Mouse (Mus musculus) limb, embryonic 15.5 days (tissue): Measurements from ENCODE around the gene Gpr132. TPM values are rescaled to one million over a fixed set of nuclear protein-coding genes. Genes with fewer than 3 reads are reported as not detected.

Source experiments
- ATAC-seq: fragments of 200-750 bp; cut with Nextera tagmentation; 2 replicates; pipeline ENCODE4 v1.8.0; 2017; ENCODE audit warnings: low read depth, moderate TSS enrichment; ENCODE audit not compliant: insufficient number of reproducible peaks, low FRiP score, low TSS enrichment
- H3K27ac ChIP-seq: fragments of 300-500 bp; sonication (generic); 2 replicates; pipeline ENCODE4 v1.5.1; 2015; ENCODE audit warnings: moderate library complexity, mild to moderate bottlenecking, inconsistent platforms
- H3K27me3 ChIP-seq: fragments of 300-500 bp; sonication (generic); 2 replicates; pipeline ENCODE4 v1.6.1; 2015; ENCODE audit warnings: inconsistent platforms
- H3K36me3 ChIP-seq: fragments of 300-500 bp; sonication (generic); 2 replicates; pipeline ENCODE4 v1.6.1; 2015; ENCODE audit warnings: inconsistent platforms
- H3K4me1 ChIP-seq: fragments of 300-500 bp; sonication (generic); 2 replicates; pipeline ENCODE4 v1.6.1; 2015; ENCODE audit warnings: inconsistent platforms
- H3K4me2 ChIP-seq: fragments of 300-500 bp; sonication (generic); 2 replicates; pipeline ENCODE4 v1.6.1; 2015; ENCODE audit warnings: mild to moderate bottlenecking, inconsistent platforms
- H3K4me3 ChIP-seq: fragments of 300-500 bp; sonication (generic); 2 replicates; pipeline ENCODE4 v1.5.1; 2015; ENCODE audit warnings: mild to moderate bottlenecking, inconsistent platforms
- H3K9ac ChIP-seq: fragments of 300-500 bp; sonication (generic); 2 replicates; pipeline ENCODE4 v1.6.1; 2015; ENCODE audit warnings: inconsistent platforms
- H3K9me3 ChIP-seq: fragments of 300-500 bp; sonication (generic); 2 replicates; pipeline ENCODE4 v1.6.1; 2016; ENCODE audit warnings: inconsistent platforms
- WGBS: fragments of 180-500 bp; shearing (Covaris S2); methylation state at CpG from one replicate; pipeline ENCODE4 v1.1.7; 2015; 5-methylcytosine and 5-hydroxymethylcytosine counted together
- polyA plus RNA-seq: library from polyadenylated mRNA; unstranded; fragments of >200 nt; fragmentation: Nextera tagmentation; extraction: Ambion mirVana; gene quantifications from 2 replicates; pipeline ENCODE4 v1.2.1, GENCODE M21; 2015

The Gpr132 gene
- polyA plus RNA-seq: 0.20 and 0.41 TPM in 2 replicates

DNA sequence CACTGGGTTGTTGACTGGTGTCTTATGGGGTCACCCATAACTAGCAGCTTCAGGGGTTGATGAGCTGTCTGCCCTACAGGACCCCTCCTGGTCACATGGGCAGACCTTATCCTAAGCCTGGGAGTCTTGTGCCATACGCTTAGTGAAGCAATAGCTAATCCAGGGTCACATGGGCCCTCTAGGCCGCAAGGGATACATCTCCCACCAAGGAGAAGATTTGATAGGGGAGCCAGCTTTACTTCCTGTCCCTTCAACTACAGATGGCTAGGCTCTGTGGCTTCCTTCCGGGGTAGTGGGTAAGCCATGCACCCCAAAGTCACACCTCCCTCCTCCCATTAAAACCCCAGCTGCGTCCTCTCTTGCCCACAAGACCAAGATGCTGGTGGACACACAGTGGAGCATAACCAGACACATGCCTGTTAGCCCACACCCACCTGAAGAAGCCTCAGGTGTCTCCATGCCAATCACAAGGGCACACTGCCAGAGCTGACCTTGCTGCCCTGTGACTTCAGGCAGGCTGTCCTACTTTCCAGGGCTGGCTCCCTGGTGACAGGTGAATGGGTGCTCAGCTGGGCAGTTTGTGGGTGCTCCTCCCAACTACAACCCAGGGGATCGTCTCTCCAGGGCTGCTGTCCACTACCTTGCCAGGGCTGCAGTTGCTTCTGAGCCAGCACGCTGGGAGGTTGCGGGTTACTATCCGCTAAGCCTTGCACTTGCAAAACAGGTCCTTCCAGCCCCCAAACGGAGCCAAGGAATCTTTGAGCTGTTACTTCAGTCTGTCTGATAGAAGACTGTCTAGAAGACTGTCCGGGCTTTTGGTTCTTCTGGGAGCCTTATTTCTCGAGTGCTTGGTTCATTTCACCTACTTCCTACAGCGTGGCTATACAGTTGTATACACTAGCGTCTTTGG is at the start of gene Gpr132:
TSS of gene Gpr132 (minus strand) at position 51 of the 910 bp plus-strand sequence.
- Histone ChIP-seq H3K27me3 (peaks cover 23% of the 10 kb centered on the region), H3K36me3 (no peaks in the 10 kb centered on the region), H3K4me1 (peaks cover 13% of the 10 kb centered on the region), H3K4me3 (no peak within 1 kb of the TSS), H3K9me3 (no peaks in the 10 kb centered on the region), H3K27ac (no peak within 1 kb of the TSS), H3K4me2 (no peak within 1 kb of the TSS), H3K9ac (no peak within 1 kb of the TSS)
- no peak for ATAC-seq
- 58% methylated on average over 13 of the region's 13 CpGs for WGBS

DNA sequence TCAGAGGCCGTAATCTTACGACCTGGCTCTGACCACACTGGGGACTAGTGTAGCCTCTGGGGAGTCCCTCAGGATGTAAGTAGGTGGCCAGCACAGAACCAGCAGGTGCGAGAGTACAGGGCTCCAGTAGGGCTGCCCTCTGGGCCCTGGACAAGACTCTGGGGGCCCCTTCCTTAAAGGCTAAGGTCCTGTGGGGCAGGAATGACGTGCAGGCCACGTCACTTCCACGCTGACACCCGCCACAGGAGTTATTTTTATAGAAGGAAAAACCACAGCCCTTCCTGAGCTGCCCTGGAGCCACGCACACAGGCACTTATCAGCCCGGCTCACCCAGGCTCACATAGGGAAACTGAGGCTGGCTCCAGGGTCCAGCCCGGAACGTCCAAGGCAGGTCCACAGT is 49.5 kb upstream of the Gpr132 start:
- Histone ChIP-seq H3K4me3 (no peak overlapping the region), H3K9me3 (no peaks in the 10 kb centered on the region), H3K4me1 (0 out of 2 replicates have a peak, but pooled peaks cover 2% of the 10 kb centered on the region), H3K36me3 (peaks cover 5% of the 10 kb centered on the region), H3K27ac (0 out of 2 replicates have a peak overlapping the region, but pooled peaks have one; percentile 35), H3K27me3 (no peaks in the 10 kb centered on the region), H3K4me2 (no peak overlapping the region), H3K9ac (no peak overlapping the region)
- no peak for ATAC-seq
- WGBS: 68% methylated on average over 11 of the region's 11 CpGs

DNA sequence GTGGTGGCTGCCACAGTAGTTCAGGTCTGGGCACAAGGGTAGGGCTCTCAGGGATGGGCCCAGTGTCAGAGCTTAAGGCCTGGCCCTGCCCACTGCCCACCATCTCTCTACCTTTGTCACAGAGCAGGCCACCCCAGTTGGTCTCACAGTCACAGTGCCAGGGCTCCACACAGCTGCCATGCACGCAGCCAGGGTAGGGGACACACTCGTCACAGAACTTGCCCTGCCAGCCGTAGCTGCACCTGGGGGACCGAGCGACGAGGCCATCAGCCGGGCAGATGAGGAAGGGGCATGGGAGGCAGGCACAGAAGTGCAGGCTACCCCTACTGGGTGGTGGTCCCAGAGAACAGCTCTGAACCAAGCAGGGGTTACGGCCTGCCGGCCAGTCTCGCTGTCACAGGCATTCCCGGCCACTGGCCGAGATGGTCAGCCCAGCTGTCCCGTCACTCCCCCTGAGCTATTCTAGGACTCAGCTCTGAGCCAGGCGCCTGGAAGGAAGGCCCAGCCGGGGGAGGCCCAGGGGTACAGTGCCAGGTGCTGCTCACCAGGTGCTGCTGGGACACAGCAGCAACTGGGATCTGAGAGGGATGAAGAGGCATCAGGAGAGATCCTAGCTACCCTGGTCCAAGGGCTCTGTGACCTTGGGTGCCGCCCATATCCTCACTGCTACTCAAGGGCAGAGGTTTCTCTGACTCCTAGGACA is 48.8 kb upstream of the Gpr132 start:
- H3K9me3 ChIP-seq: no peaks in the 10 kb centered on the region
- no peak overlapping the region for H3K4me2 ChIP-seq
- H3K27ac ChIP-seq: 0 out of 2 replicates have a peak overlapping the region, but pooled peaks have one; percentile 35
- peaks cover 5% of the 10 kb centered on the region for H3K36me3 ChIP-seq
- H3K4me3 ChIP-seq: no peak overlapping the region
- ATAC-seq: 0 out of 2 replicates have a peak, but pooled peaks have one; percentile 28
- H3K27me3 ChIP-seq: no peaks in the 10 kb centered on the region
- WGBS: 76% methylated on average over 16 of the region's 16 CpGs
- H3K9ac ChIP-seq: no peak overlapping the region
- H3K4me1 ChIP-seq: 0 out of 2 replicates have a peak, but pooled peaks cover 1% of the 10 kb centered on the region

GRCm38 (mm10) chr12:112915587-112915986 is 47.6 kb upstream of the Gpr132 start:
- Histone ChIP-seq H3K9me3 (no peaks in the 10 kb centered on the region), H3K4me1 (no peaks in the 10 kb centered on the region), H3K4me3 (no peak overlapping the region), H3K4me2 (no peak overlapping the region), H3K27ac (no peak overlapping the region), H3K27me3 (no peaks in the 10 kb centered on the region), H3K36me3 (peaks cover 8% of the 10 kb centered on the region), H3K9ac (no peak overlapping the region)
- 72% methylated on average over 13 of the region's 13 CpGs for WGBS
- ATAC-seq: no peak

GRCm38 (mm10) chr12:112914527-112914926 is 46.5 kb upstream of the Gpr132 start:
- no peak overlapping the region for H3K27ac ChIP-seq
- 60% methylated on average over 11 of the region's 11 CpGs for WGBS
- no peaks in the 10 kb centered on the region for H3K4me1 ChIP-seq
- no peaks in the 10 kb centered on the region for H3K9me3 ChIP-seq
- no peak overlapping the region for H3K4me2 ChIP-seq
- H3K36me3 ChIP-seq: peaks cover 15% of the 10 kb centered on the region
- H3K4me3 ChIP-seq: no peak overlapping the region
- H3K27me3 ChIP-seq: no peaks in the 10 kb centered on the region
- H3K9ac ChIP-seq: no peak overlapping the region
- ATAC-seq: no peak

DNA sequence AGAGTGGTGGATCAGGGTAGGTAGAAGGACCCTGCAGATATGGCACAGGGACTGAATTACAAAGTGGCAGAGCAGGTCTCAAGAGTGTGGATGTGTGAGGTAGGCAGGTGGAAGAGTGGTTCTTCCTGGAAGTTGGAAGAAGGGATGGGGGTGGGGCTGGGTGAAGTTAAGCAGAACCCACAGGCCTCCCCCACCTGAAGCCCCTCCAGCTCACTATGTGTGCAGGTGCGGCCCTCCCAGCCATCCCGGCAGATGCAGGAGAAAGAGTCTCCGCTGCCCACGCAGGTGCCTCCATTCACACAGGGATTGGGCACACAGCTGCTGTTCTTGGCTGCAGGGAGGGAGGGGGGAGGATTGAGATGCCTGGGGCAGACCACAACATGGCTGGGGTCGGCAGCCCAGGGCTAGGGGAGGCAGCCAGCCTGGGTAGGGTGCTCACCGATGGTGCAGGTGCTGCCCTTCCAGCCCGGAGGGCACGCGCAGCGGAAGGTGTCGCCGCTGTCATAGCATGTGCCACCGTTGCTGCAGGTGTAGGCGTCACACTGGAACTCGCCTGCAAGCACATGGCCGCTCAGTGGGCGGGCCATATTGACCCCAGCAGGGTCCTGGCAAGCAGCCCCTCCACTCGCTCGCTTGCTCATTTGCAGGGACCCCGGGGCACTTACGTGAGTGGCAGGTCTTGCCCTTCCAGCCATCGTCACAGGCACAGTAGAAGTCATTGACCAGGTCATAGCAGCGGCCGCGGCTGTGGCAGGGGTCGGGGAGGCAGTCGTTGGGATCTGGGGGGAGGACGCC is 45.1 kb upstream of the Gpr132 start:
- WGBS: 86% methylated on average over 28 of the region's 28 CpGs
- Histone ChIP-seq H3K4me3 (no peak overlapping the region), H3K36me3 (peaks cover 15% of the 10 kb centered on the region), H3K4me2 (no peak overlapping the region), H3K9ac (no peak overlapping the region), H3K4me1 (no peaks in the 10 kb centered on the region), H3K27me3 (no peaks in the 10 kb centered on the region), H3K9me3 (no peaks in the 10 kb centered on the region), H3K27ac (no peak overlapping the region)
- ATAC-seq: no peak

DNA sequence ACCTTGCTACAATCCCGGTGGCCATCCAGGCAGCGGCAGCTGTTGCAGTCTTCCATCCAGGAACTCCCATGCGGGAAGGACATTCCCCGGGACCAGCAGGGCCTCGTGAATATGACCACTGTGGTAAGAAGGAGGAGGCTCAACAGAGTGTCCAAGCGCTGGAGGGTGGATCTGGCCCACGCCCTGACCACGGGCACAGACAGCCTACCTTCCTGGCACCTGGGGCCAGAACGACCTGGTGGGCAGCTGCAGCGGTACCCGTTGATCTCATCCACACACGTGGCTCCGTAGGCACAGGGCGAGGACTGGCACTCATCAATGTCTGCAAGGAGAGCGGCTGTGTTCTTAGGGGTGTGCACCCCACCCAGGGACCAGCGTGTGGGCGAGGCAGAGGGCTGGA is 43.7 kb upstream of the Gpr132 start:
- no peaks in the 10 kb centered on the region for H3K27me3 ChIP-seq
- no peaks in the 10 kb centered on the region for H3K9me3 ChIP-seq
- 88% methylated on average over 17 of the region's 17 CpGs for WGBS
- no peak overlapping the region for H3K9ac ChIP-seq
- H3K4me1 ChIP-seq: no peaks in the 10 kb centered on the region
- peaks cover 15% of the 10 kb centered on the region for H3K36me3 ChIP-seq
- H3K4me2 ChIP-seq: no peak overlapping the region
- ATAC-seq: no peak
- no peak overlapping the region for H3K27ac ChIP-seq
- H3K4me3 ChIP-seq: no peak overlapping the region

DNA sequence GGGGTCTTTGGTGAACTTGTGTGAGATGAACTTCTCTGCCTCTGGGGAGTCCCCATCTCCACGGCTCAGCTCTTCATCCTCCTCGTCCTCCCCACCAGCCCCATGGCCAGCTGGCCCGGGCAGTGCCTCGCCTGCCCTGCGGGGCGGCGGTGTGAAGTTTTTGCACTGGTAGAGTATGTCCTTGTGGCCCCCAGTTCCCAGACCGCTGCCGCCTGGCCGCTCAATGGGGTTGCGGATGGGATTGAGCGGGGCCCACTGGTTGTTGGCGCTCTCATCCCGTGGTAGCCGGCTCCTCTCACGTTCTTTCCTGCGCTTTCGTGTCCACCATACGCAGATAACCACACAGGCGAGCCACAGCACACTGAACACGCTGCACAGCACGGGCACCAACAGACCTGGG is 41.0 kb upstream of the Gpr132 start:
- ATAC-seq: no peak
- H3K4me1 ChIP-seq: 0 out of 2 replicates have a peak, but pooled peaks cover 2% of the 10 kb centered on the region
- H3K9me3 ChIP-seq: no peaks in the 10 kb centered on the region
- H3K4me3 ChIP-seq: no peak overlapping the region
- H3K27me3 ChIP-seq: no peaks in the 10 kb centered on the region
- H3K9ac ChIP-seq: no peak overlapping the region
- peaks cover 9% of the 10 kb centered on the region for H3K36me3 ChIP-seq
- no peak overlapping the region for H3K4me2 ChIP-seq
- H3K27ac ChIP-seq: no peak overlapping the region; the same call in 1 of the 2 replicates
- WGBS: 95% methylated on average over 22 of the region's 22 CpGs

DNA sequence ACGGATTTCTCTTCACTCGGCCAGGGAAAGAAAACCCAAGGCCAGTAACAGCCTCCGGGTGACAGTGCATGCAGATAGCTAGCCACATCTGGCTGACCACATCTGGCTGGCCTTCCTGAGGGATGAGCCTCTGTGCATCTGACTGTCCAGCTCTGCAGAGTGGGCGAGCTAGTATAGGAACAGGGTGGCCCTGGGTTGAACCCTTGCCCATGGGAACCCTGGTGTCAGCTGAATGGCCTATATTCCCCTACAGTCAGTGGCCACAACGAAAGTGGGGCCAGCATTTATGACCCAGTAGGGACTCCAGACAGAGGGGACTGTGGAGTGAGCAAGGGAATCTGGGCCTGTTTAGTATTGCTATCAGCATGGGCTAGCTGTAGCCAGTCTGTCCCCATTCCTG is 37.0 kb upstream of the Gpr132 start:
- H3K4me2 ChIP-seq: no peak overlapping the region
- 0 out of 2 replicates have a peak, but pooled peaks cover 4% of the 10 kb centered on the region for H3K4me1 ChIP-seq
- H3K9me3 ChIP-seq: no peaks in the 10 kb centered on the region
- no peak overlapping the region for H3K9ac ChIP-seq
- ATAC-seq: no peak
- H3K27ac ChIP-seq: no peak overlapping the region
- WGBS: 84% methylated on average over 5 of the region's 5 CpGs
- peaks cover 2% of the 10 kb centered on the region; the same call in 1 of the 2 replicates for H3K36me3 ChIP-seq
- H3K27me3 ChIP-seq: no peaks in the 10 kb centered on the region
- no peak overlapping the region for H3K4me3 ChIP-seq

DNA sequence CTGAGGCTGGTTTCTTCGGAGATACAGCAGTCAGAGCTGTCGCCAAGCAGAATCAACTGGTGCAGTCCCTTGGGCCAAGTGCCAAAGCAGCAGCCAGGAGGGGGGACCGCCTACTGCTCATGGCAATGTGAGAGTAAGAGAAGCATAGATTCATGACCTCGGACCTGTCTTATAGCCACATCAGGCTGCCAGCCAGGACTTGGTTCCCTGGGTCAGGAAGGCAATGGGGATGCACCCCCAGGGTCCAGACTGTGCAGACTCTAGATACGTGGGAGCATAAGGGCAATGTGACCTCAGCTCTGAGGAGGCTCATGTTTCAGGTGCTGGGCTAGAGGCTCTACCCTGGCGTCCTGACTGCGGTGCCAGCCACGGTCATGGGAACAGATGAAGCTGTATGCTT is 35.9 kb upstream of the Gpr132 start:
- 63% methylated on average over 8 of the region's 8 CpGs for WGBS
- no peak overlapping the region for H3K4me2 ChIP-seq
- H3K4me3 ChIP-seq: no peak overlapping the region
- H3K9me3 ChIP-seq: no peaks in the 10 kb centered on the region
- ATAC-seq: no peak
- no peak overlapping the region for H3K9ac ChIP-seq
- no peak overlapping the region for H3K27ac ChIP-seq
- 0 out of 2 replicates have a peak, but pooled peaks cover 4% of the 10 kb centered on the region for H3K4me1 ChIP-seq
- no peaks in the 10 kb centered on the region for H3K27me3 ChIP-seq
- H3K36me3 ChIP-seq: no peaks in the 10 kb centered on the region; the same call in 1 of the 2 replicates

- WGBS: 75% methylated on average over 9 of the region's 9 CpGs
- 0 out of 2 replicates have a peak, but pooled peaks cover 7% of the 10 kb centered on the region for H3K4me1 ChIP-seq
- H3K4me2 ChIP-seq: no peak overlapping the region
- ATAC-seq: no peak
- no peak overlapping the region for H3K27ac ChIP-seq
- no peak overlapping the region for H3K4me3 ChIP-seq
- no peak overlapping the region for H3K9ac ChIP-seq
- no peaks in the 10 kb centered on the region for H3K27me3 ChIP-seq
- H3K9me3 ChIP-seq: no peaks in the 10 kb centered on the region
- no peaks in the 10 kb centered on the region for H3K36me3 ChIP-seq
Measured at GRCm38 (mm10) chr12:112900641-112901040, 32.6 kb upstream of the Gpr132 start.
